Mouse (Mus musculus) heart, embryonic 12.5 days (tissue): ENCODE measurements around the gene Morn1. TPM values are rescaled to one million over a fixed set of nuclear protein-coding genes. Genes with fewer than 3 reads are reported as not detected.

Experiments
- ATAC-seq: fragments of 200-750 bp; cut with Nextera tagmentation; 2 replicates; pipeline ENCODE4 v1.8.0; 2017; ENCODE audit warnings: moderate TSS enrichment, moderate library complexity; ENCODE audit not compliant: insufficient number of reproducible peaks, low FRiP score
- H3K27ac ChIP-seq: fragments of 300-500 bp; sonication (generic); 2 replicates; pipeline ENCODE4 v1.5.1; 2016; ENCODE audit warnings: mild to moderate bottlenecking, moderate library complexity; ENCODE audit not compliant: poor library complexity, severe bottlenecking
- H3K27me3 ChIP-seq: fragments of 300-500 bp; sonication (generic); replicated peaks from 2 replicates; pipeline ENCODE4 v1.6.1; 2016; ENCODE audit warnings: mild to moderate bottlenecking, moderate library complexity
- H3K36me3 ChIP-seq: fragments of 300-500 bp; sonication (generic); 2 replicates; pipeline ENCODE4 v1.6.1; 2016; ENCODE audit warnings: mild to moderate bottlenecking, moderate library complexity
- H3K4me1 ChIP-seq: fragments of 300-500 bp; sonication (generic); replicated peaks from 2 replicates; pipeline ENCODE4 v1.6.1; 2016; ENCODE audit warnings: mild to moderate bottlenecking
- H3K4me2 ChIP-seq: fragments of 300-500 bp; sonication (generic); 2 replicates; pipeline ENCODE4 v1.6.1; 2016; ENCODE audit warnings: mild to moderate bottlenecking, moderate library complexity
- H3K4me3 ChIP-seq: fragments of 300-500 bp; sonication (generic); 2 replicates; pipeline ENCODE4 v1.5.1; 2016; ENCODE audit warnings: mild to moderate bottlenecking
- H3K9ac ChIP-seq: fragments of 300-500 bp; sonication (generic); 2 replicates; pipeline ENCODE4 v1.6.1; 2016; ENCODE audit warnings: mild to moderate bottlenecking, moderate library complexity
- H3K9me3 ChIP-seq: fragments of 300-500 bp; sonication (generic); replicated peaks from 2 replicates; pipeline ENCODE4 v1.6.1; 2016; ENCODE audit warnings: mild to moderate bottlenecking, moderate library complexity
- WGBS: fragments of 180-500 bp; shearing (Covaris S2); methylation state at CpG from one replicate; pipeline ENCODE4 v1.1.7; 2016; 5-methylcytosine and 5-hydroxymethylcytosine counted together
- polyA plus RNA-seq: library from polyadenylated mRNA; unstranded; fragments of >200 nt; fragmentation: Nextera tagmentation; extraction: Ambion mirVana; gene quantifications from 2 replicates; pipeline ENCODE4 v1.2.1, GENCODE M21; 2016

Morn1 gene
- polyA plus RNA-seq, 1 experiment from 2014 or later, result 3.1 TPM

- no peaks in the 10 kb centered on the region for H3K9me3 ChIP-seq
- H3K4me1 ChIP-seq, result peaks cover 58% of the 10 kb centered on the region
- peak overlapping the region; percentile 93 for H3K4me2 ChIP-seq
- ATAC-seq, result no peak
- H3K36me3 ChIP-seq, result peaks cover 37% of the 10 kb centered on the region
- WGBS, result 29% methylated on average over 4 of the region's 4 CpGs
- H3K4me3 ChIP-seq, result no peak overlapping the region
- no peaks in the 10 kb centered on the region for H3K27me3 ChIP-seq
- 0 out of 2 replicates have a peak overlapping the region, but pooled peaks have one; percentile 32 for H3K9ac ChIP-seq
- H3K27ac ChIP-seq, result peak overlapping the region; percentile 82; the same call in 1 of the 2 replicates
These were observed 65.5 kb downstream of the Morn1 start for GRCm38 (mm10) chr4:155151845-155152244.

GRCm38 (mm10) chr4:155152476-155152875, 66.1 kb downstream of the Morn1 start:
- no peak for ATAC-seq
- H3K9me3 ChIP-seq, result no peaks in the 10 kb centered on the region
- H3K4me3 ChIP-seq, result no peak overlapping the region
- H3K9ac ChIP-seq, result no peak overlapping the region
- peaks cover 58% of the 10 kb centered on the region for H3K4me1 ChIP-seq
- H3K4me2 ChIP-seq, result no peak overlapping the region
- H3K27ac ChIP-seq, result 0 out of 2 replicates have a peak overlapping the region, but pooled peaks have one; percentile 82
- no peaks in the 10 kb centered on the region for H3K27me3 ChIP-seq
- H3K36me3 ChIP-seq, result peaks cover 44% of the 10 kb centered on the region
- WGBS, result 89% methylated on average over 6 of the region's 6 CpGs

DNA sequence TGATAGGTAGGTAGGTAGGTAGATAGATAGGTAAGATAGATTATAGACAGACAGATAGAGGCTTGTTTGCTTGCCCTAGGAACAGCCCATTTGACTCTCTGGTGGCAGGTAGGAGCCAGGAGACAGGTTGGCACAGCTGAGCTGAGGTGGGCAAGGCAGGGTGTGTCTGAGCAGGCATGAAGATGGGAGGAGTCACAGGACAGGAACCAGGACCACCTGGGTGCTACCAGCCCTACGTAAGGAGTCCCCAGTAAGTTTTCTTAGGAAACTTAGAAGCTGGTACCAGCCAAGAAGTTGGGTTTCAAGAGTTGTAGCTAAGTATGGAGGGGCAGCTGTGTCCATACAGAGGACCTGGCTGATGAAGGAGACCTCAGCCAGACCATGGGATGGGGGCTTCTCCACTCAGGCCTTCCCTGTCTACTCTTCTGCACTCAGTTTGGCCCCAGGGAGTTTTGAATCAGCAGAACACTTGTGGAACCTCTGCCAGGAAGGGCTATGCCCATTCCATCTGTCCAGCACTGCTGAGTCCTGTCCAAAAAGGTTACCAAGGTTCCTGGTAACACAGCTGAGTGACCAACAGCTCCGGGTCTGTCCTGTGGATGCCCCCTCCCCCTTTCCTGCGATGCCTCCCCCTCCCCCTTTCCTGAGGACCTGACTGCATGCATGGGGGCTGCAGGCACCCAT, 67.2 kb downstream of the Morn1 start:
- H3K9ac ChIP-seq, result no peak overlapping the region
- peaks cover 54% of the 10 kb centered on the region for H3K36me3 ChIP-seq
- H3K4me1 ChIP-seq, result peaks cover 59% of the 10 kb centered on the region
- no peaks in the 10 kb centered on the region for H3K9me3 ChIP-seq
- H3K4me3 ChIP-seq, result no peak overlapping the region
- no peaks in the 10 kb centered on the region for H3K27me3 ChIP-seq
- H3K27ac ChIP-seq, result no peak overlapping the region
- 78% methylated on average over 3 of the region's 3 CpGs for WGBS
- no peak for ATAC-seq
- no peak overlapping the region for H3K4me2 ChIP-seq

- Histone ChIP-seq H3K27ac (no peak overlapping the region), H3K4me3 (no peak overlapping the region), H3K36me3 (peaks cover 69% of the 10 kb centered on the region), H3K27me3 (no peaks in the 10 kb centered on the region), H3K9ac (no peak overlapping the region), H3K4me1 (peaks cover 58% of the 10 kb centered on the region), H3K9me3 (no peaks in the 10 kb centered on the region), H3K4me2 (no peak overlapping the region)
- no peak for ATAC-seq
- WGBS, result 57% methylated on average over 11 of the region's 11 CpGs
These were observed 68.6 kb downstream of the Morn1 start for GRCm38 (mm10) chr4:155154986-155155385.

DNA sequence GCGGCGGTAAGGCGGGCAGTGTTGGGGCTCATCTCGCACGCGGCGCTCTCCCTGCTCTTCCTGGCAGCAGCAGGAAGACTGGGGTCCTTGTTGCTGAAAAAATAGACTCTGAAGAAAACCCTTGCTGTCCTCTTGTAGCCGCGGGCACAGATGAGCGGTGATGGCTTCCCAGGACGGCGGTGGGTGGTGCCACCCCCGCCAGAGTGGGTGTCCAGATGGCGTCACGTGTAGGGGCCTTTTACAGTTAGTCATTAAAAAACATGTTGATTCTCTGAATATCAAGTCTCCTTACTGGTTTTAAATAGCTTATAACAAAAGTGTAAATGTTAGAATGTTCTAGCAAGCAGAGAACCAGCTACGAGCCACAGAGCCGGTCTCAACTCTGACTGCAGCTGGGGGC, 70.4 kb downstream of the Morn1 start:
- Histone ChIP-seq H3K27me3 (no peaks in the 10 kb centered on the region), H3K27ac (no peak overlapping the region), H3K36me3 (peaks cover 72% of the 10 kb centered on the region), H3K4me3 (no peak overlapping the region), H3K9ac (no peak overlapping the region), H3K9me3 (no peaks in the 10 kb centered on the region), H3K4me2 (no peak overlapping the region), H3K4me1 (peaks cover 54% of the 10 kb centered on the region)
- no peak for ATAC-seq
- 91% methylated on average over 17 of the region's 17 CpGs for WGBS

- H3K9me3 ChIP-seq, result no peaks in the 10 kb centered on the region
- ATAC-seq, result no peak
- H3K27ac ChIP-seq, result no peak overlapping the region
- H3K36me3 ChIP-seq, result peaks cover 66% of the 10 kb centered on the region
- no peak overlapping the region for H3K9ac ChIP-seq
- H3K4me1 ChIP-seq, result peaks cover 55% of the 10 kb centered on the region
- no peak overlapping the region for H3K4me3 ChIP-seq
- WGBS, result 84% methylated on average over 27 of the region's 27 CpGs
- no peaks in the 10 kb centered on the region for H3K27me3 ChIP-seq
- H3K4me2 ChIP-seq, result no peak overlapping the region
These were observed 71.6 kb downstream of the Morn1 start for GRCm38 (mm10) chr4:155157871-155158542.

DNA sequence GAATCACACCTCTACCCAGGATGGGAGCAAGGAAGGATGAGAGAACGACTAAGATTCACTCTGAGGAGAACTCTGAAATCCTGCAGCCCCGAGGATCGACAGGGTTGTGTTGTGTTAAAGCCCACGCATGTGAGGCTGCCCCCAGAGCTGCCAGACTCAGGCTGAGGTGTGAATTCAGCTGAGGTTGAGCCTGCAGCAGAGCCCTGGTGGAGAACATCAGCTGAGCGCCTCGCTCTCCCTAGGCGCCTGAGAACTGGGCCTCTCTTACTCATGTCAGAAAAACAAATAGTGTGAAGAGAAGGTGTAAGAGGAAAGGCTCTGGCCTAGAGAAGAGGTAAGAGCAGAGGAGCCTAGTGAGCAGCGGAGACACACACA, 72.2 kb downstream of the Morn1 start:
- H3K4me1 ChIP-seq, result peaks cover 60% of the 10 kb centered on the region
- H3K9me3 ChIP-seq, result no peaks in the 10 kb centered on the region

DNA sequence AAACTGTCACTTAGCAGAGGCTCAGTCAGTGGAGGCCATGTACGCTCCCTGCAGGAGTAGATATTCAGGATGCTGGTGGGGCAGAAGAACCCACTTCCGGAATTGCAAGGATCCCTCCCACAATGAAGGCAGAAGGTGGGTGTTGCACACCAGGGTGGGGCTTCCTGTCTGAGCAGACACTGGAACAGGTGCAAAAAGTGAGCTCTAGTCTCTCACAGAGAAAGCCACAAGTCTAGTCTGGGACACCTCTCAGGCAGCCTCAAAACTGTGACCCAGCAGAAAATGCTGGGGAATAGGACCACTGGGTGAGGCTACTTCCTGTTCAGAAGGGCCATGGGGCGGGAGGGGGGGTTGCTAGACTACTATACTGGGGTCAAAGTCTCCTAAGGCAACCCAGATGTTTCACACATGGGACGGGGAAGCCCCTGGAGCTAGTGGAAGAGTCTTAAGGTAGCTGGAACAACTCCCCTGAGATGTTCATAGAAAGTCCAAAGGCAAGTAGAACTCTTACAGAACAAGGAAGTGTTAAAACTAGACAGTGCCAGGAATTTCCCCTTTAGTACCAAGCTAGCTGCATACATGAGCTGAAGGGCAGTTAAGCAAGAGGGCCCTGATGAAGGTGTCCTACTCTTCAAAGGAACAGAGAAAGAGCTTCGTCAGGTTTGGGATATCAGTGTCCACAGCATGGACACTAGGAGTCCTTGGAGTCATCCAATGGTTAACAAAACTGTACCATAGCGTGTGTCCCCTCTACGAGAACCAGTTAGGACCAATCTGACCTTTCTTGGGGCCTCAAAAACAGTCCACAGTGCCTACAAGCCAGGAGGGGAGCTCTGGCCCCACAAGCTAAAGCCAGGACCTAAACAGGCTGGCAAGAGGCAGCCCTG, 76.3 kb downstream of the Morn1 start:
- H3K27me3 ChIP-seq, result no peaks in the 10 kb centered on the region
- peaks cover 27% of the 10 kb centered on the region for H3K36me3 ChIP-seq
- H3K4me1 ChIP-seq, result peaks cover 89% of the 10 kb centered on the region
- ATAC-seq, result no peak
- peak overlapping the region; percentile 62; the same call in 1 of the 2 replicates for H3K27ac ChIP-seq
- no peak overlapping the region for H3K4me3 ChIP-seq
- 0 out of 2 replicates have a peak overlapping the region, but pooled peaks have one; percentile 4 for H3K9ac ChIP-seq
- whole genome bisulfite sequencing, result 67% methylated on average over 7 of the region's 7 CpGs
- no peak overlapping the region for H3K4me2 ChIP-seq
- no peaks in the 10 kb centered on the region for H3K9me3 ChIP-seq

More for the DNA sequence above, 72.2 kb downstream of the Morn1 start:
- 61% methylated on average over 8 of the region's 8 CpGs for WGBS
- Histone ChIP-seq H3K36me3 (peaks cover 64% of the 10 kb centered on the region), H3K4me2 (no peak overlapping the region), H3K4me3 (no peak overlapping the region), H3K9ac (no peak overlapping the region; the same call in 1 of the 2 replicates), H3K27ac (no peak overlapping the region), H3K27me3 (no peaks in the 10 kb centered on the region)
- ATAC-seq, result no peak

DNA sequence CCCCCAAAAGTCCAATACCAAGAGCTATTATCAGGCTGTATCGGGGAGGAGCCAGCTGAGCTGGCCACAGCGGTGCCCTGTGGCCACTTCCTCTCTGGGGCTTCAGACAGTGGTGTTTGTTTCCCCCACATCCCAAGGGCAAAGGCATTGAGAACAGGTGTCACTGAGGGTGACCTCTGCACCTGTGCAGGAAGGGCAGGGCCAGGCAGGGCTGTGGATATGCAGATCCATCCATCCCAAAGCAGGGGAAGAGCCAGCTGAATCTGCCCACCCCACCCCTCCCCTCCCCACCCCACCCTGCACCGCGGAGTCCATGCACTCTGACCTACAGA, 76.9 kb downstream of the Morn1 start:
- Histone ChIP-seq H3K36me3 (peaks cover 21% of the 10 kb centered on the region), H3K9me3 (no peaks in the 10 kb centered on the region), H3K27me3 (no peaks in the 10 kb centered on the region), H3K4me3 (no peak overlapping the region), H3K4me2 (no peak overlapping the region), H3K27ac (peak overlapping the region; percentile 62; the same call in 1 of the 2 replicates), H3K9ac (0 out of 2 replicates have a peak overlapping the region, but pooled peaks have one; percentile 4), H3K4me1 (peaks cover 91% of the 10 kb centered on the region)
- WGBS, result 40% methylated on average over 4 of the region's 4 CpGs
- no peak for ATAC-seq

DNA sequence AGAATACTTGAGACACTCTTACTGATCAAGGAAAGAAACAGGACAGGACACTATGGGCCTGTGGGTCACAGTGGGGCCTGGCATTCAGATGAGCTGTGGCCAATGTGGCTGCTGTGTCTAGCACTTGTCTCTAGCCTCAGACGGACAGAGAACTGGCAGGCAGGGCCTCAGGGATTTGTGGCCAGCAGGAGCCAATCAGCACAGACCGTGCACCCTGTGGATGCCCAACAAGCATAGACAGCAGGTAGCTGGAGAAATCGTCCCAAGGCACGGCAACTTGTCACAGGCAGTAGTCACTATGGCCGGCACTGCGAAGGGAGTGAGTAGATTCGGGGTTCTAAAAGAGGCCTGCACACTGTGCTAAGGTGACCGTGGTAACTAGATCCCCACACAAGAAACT, 77.3 kb downstream of the Morn1 start:
- no peak for ATAC-seq
- Histone ChIP-seq H3K36me3 (peaks cover 17% of the 10 kb centered on the region), H3K4me3 (no peak overlapping the region), H3K4me2 (no peak overlapping the region), H3K4me1 (peaks cover 89% of the 10 kb centered on the region), H3K9me3 (no peaks in the 10 kb centered on the region), H3K27ac (peak overlapping the region; percentile 62), H3K9ac (peak overlapping the region; percentile 13; the same call in 1 of the 2 replicates), H3K27me3 (no peaks in the 10 kb centered on the region)
- 63% methylated on average over 8 of the region's 8 CpGs for WGBS

DNA sequence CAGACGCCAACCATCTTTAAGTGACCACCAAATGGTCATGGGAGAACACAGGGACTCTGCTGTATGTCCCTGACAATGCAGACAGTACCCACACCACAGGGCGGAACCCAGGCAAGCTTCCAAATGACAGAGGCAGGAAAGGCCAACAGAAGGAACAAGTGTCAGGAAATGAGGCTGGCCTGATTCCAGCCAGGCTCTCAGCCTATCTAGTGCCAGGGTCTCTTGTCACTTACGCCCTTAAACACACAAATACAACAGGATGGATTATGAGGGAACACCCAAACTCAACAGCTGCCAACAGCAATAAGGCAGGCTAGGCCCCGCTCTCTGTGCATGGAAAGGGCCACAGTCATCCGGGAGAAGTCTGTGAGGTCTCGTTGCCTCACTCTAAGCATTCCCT, 78.2 kb downstream of the Morn1 start:
- peaks cover 8% of the 10 kb centered on the region for H3K36me3 ChIP-seq
- H3K27me3 ChIP-seq, result no peaks in the 10 kb centered on the region
- 36% methylated on average over 6 of the region's 6 CpGs for WGBS
- no peak overlapping the region for H3K9ac ChIP-seq
- H3K9me3 ChIP-seq, result no peaks in the 10 kb centered on the region
- peak overlapping the region; percentile 62 for H3K27ac ChIP-seq
- no peak overlapping the region for H3K4me2 ChIP-seq
- H3K4me1 ChIP-seq, result peaks cover 88% of the 10 kb centered on the region
- H3K4me3 ChIP-seq, result no peak overlapping the region
- ATAC-seq, result peak; percentile 80
